Mouse (Mus musculus) megakaryocyte-erythroid progenitor cell, adult 5 weeks (primary cell): ENCODE results near the gene Gnptg. TPM values are rescaled to one million over a fixed set of nuclear protein-coding genes. Genes with fewer than 3 reads are reported as not detected.

Source experiments
- polyA plus RNA-seq: library from polyadenylated mRNA; stranded (reverse); fragments of >175 nt; gene quantifications from 2 replicates; pipeline ENCODE4 v1.2.3, GENCODE M21; 2012

Gene Gnptg
- 17.5 and 21.9 TPM in 2 replicates for polyA plus RNA-seq

DNA sequence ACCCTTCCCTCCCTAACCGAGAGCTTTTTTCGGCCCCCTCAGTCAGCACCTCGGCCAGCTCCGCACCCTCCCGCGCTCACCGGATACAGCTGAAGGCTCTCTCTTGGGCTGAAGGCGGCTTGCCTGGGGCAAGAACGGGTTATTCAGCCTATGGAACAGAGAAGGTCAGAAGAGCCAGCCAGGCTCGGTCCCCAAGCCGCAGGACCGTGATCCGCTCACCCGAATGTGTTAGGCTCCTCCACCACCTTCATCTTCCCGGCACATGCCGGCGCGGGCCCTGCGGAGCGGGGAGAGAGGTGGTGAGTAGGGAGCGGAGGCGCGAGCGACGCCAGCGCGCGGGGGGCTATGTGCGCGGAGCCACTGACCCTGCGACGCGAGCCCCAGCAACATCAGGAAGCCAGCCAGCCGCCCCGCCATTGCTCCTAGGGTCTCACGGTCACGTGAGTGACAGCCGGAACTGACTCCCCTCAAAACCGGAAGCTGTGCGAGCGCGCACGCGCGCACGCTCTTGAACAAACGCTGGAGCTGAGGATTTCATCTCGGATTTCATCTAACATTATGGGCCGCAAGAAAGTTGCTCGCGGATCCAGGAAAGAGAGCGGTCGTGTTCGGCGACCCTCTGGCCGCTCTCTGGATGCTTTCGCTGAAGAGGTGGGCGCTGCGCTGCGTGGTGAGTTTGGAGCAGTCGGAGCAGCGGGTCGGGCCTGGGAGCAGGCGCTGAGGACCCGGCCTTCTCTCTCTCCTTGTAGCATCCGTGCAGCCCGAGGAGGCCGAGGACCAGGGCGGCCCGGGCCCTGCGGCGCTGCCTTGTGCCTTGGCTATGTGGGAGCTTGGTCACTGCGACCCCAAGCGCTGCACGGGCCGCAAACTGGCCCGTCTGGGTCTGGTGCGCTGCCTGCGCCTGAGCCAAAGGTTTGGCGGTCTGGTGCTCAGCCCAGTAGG, at the start of gene Gnptg, which contains the start of gene Tsr3:
TSS of gene Gnptg (minus strand) at position 430 of the 942 bp plus-strand sequence.
TSS of gene Tsr3 (plus strand) at position 476 of the 942 bp plus-strand sequence.

DNA sequence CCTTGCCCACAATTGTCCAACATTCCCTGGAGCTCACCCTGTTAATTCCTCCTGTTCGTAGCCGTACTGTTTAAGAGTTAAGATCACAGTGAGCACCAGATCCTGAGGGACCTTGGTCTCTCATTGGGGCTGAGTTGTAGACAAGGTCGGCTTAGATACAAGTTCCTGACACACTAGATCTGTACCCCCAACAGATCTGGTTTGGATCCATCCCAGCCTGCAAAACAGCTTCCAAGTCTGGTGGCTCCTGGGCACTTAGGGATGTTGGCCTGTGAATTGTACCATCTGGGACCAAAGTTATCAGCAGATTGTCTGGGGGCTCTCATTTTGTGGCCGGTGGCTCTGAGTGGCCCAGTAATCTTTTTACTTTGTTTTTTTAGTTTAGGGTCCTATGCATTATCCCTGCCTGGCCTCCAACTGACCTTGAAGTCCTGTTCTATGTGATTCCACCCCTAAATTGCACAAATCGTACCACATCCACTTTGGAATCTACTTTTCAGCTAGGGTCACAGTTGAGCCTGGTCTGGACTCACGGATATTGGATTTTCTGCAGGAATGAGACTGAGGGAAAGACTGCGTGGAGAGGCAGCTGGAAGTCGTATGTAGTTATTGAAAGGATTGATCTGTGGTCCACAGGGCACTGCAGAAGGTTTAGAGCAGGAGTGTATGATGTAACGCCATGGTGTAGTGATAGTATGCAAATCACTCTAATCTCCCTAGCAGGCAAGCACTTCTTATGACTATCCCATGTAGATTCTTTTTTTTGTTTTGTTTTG, 34.8 kb upstream of the Gnptg start, which contains the start of gene Ube2i:
TSS of gene Ube2i (minus strand) at position 52 of the 776 bp plus-strand sequence.

DNA sequence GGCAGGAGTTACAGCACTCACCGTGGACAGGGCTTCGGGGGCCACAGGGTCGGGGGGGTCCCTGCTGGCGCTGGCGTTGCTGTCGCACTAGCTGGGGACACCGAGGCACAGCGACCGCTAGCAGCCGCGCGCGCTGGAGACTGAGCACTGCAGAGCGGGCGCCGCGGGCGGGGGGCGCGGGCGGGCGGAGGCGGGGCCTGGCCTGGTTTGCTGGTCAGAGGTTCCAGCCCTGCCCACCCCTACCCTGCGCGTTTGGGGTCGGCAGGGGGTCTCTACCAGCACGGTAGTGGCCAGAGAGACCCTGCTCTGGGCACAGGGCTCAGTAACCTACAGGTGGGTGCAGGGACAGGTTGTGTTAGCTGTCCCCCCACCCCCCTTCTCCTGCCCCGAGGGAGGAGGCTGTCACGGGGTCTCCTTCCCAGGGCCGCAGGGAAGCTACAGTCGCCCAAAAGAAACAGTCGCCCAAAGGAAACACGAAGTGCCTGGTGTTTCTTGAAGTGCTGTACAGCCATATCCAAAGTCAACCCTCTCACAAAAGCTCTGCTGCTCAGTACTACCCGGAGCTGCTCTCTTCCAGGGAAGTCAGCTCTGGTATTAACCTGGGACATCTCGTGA, 16.3 kb upstream of the Gnptg start, which contains the start of gene Baiap3:
TSS of gene Baiap3 (minus strand) at position 225 of the 615 bp plus-strand sequence.

DNA sequence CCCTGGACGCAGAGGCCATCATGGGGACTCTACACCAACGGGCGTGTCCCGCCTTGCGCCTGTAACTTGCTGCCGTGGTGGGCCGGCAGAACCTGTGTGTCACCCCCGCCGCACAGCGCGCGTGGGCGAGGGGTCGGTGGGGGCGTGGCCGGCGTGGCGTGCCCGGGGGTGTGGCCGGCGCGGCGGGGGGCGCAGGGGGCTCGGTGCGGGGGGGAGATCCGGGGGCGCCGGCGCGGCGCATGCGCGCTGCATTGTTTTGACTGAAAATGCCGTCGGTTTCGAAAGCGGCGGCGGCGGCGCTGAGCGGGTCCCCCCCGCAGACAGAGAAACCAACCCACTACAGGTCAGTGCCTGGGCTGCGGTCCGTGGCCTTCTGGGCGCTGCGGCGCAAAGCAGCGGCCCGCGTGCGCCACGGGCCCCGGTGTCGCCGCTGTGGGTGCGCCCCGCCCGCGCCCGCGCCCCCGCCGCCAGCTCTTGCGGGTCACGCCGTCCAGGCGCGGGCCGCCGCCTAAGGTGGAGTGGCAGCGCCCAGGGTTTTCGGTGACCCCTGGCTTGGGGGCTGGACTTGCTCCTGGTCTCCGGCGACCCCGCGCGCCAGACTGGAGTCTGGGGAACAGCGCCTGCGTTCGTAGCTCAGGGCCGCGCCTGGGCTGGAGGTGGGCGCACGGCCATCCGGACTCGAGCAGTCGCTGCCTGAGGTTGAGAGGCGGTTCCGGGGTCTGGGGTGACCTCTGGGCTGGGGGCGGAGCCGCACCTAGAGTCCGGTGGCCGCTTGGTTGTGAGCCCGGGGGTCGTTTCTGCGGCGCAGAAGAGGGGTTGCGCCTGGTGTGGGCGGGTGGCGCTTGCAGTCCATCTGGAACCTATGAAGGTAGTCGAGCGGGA, 51.5 kb downstream of the Gnptg start, which contains the start of gene Unkl:
TSS of gene Unkl (plus strand) at position 248 of the 882 bp plus-strand sequence.

DNA sequence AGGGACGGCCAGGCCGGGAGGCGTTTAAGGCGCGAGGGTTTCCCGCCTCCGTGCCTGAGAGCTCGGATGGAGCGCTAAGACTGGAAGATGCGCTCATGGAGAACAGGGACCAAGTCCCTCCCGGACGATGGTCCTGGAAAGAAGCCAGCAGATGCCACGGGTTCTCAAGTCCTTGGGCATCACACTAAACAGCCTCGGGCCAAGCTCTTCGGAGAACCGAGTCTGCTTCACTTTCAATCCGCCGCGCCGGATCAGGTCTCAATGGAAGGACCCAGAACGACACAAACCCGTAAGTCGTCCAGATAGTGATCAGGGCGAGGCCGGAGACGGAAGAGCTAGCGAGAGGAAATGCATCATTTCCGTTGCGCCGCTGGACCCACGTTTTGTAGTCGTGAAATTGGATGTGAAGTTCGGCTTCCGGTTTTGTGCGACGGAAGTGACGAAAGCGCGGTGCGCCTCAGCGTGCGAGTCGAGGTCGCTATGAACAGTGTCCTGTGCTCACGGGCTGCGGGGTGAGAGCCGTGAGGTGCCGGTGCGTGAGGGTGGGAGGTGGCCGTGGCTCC, 55.7 kb downstream of the Gnptg start, which contains the start of gene BC003965:
TSS of gene BC003965 (plus strand) at position 426 of the 563 bp plus-strand sequence.

Other genes starting within 250 kb of the Gnptg start
- 23.0 and 36.4 TPM in 2 replicates for gene Cramp1l, start 224.3 kb downstream of the Gnptg start, polyA plus RNA-seq
- 12.2 and 12.3 TPM in 2 replicates for gene Ift140, start 224.0 kb downstream of the Gnptg start, polyA plus RNA-seq
- gene Tmem204, start 156.5 kb downstream of the Gnptg start, polyA plus RNA-seq = not detected in 2 replicates
- 38.2 and 47.2 TPM in 2 replicates for gene Telo2, start 124.2 kb downstream of the Gnptg start, polyA plus RNA-seq
- 0.05 TPM in 1 of 2 replicates, not detected in the other for gene Ptx4, start 119.4 kb downstream of the Gnptg start, polyA plus RNA-seq
- gene Clcn7, start 106.7 kb downstream of the Gnptg start, polyA plus RNA-seq = 20.5 and 22.9 TPM in 2 replicates
- gene Ccdc154, start 77.7 kb downstream of the Gnptg start, polyA plus RNA-seq = not detected in 2 replicates
- not detected in 2 replicates for gene Gm38655, start 64.7 kb downstream of the Gnptg start, polyA plus RNA-seq
- gene BC003965, start 55.6 kb downstream of the Gnptg start, polyA plus RNA-seq = 22.4 and 24.1 TPM in 2 replicates
- gene Unkl, start 51.7 kb downstream of the Gnptg start, polyA plus RNA-seq = 35.4 and 53.1 TPM in 2 replicates
- 12.3 and 13.5 TPM in 2 replicates for gene Tsr3, start within 50 bp of the Gnptg start, polyA plus RNA-seq
- gene Baiap3, start 16.2 kb upstream of the Gnptg start, polyA plus RNA-seq = 19.0 and 20.3 TPM in 2 replicates
- gene Ube2i, start 34.5 kb upstream of the Gnptg start, polyA plus RNA-seq = 334 and 403 TPM in 2 replicates
- 55.9 and 60.0 TPM in 2 replicates for gene Prss34, start 58.3 kb upstream of the Gnptg start, polyA plus RNA-seq
- not detected in 2 replicates for gene Prss28, start 68.5 kb upstream of the Gnptg start, polyA plus RNA-seq
- gene Prss29, start 78.5 kb upstream of the Gnptg start, polyA plus RNA-seq = not detected in 2 replicates
- not detected in 2 replicates for gene Tpsab1, start 105.4 kb upstream of the Gnptg start, polyA plus RNA-seq
- gene Tpsb2, start 126.2 kb upstream of the Gnptg start, polyA plus RNA-seq = not detected in 2 replicates
- not detected in 2 replicates for gene Tpsg1, start 129.1 kb upstream of the Gnptg start, polyA plus RNA-seq
- gene Cacna1h, start 193.7 kb upstream of the Gnptg start, polyA plus RNA-seq = 1.4 and 1.6 TPM in 2 replicates
- gene Tekt4, start 214.5 kb upstream of the Gnptg start, polyA plus RNA-seq = not detected in 2 replicates